Mouse (Mus musculus): ENCODE results near the gene Ankrd63. TPM values are rescaled to one million over a fixed set of nuclear protein-coding genes. Genes with fewer than 3 reads are reported as not detected.
A peak's percentile ranks its signal among the peaks of the same experiment; 100 is the strongest.

Ankrd63 gene
- polyA plus RNA-seq, 1 experiment from 2014 or later = 0.04 TPM

- WGBS = 91% methylated on average over 6 of the region's 6 CpGs
- ATAC-seq = no peak
These were observed 22.8 kb downstream of the Ankrd63 start for GRCm38 (mm10) chr2:118680926-118681325.

GRCm38 (mm10) chr2:118679577-118679976 lies 24.2 kb downstream of the Ankrd63 start:
- H3K4me2 ChIP-seq (replicated peaks) = no peak overlapping the region
- no peak overlapping the region for H3K9ac ChIP-seq (replicated peaks)
- no peak for ATAC-seq
- no peaks in the 10 kb centered on the region for H3K36me3 ChIP-seq
- 82% methylated on average over 3 of the region's 3 CpGs for WGBS
- no peaks in the 10 kb centered on the region for H3K9me3 ChIP-seq
- no peak overlapping the region for H3K4me3 ChIP-seq (replicated peaks)
- no peak overlapping the region for H3K27ac ChIP-seq
- H3K4me1 ChIP-seq (replicated peaks) = peaks cover 13% of the 10 kb centered on the region
- peaks cover 72% of the 10 kb centered on the region for H3K27me3 ChIP-seq

More at GRCm38 (mm10) chr2:118680926-118681325, 22.8 kb downstream of the Ankrd63 start:
- H3K9ac ChIP-seq (replicated peaks) = no peak overlapping the region
- peaks cover 60% of the 10 kb centered on the region for H3K27me3 ChIP-seq
- H3K9me3 ChIP-seq = no peaks in the 10 kb centered on the region
- H3K4me1 ChIP-seq (replicated peaks) = peaks cover 13% of the 10 kb centered on the region
- H3K4me2 ChIP-seq (replicated peaks) = no peak overlapping the region
- no peak overlapping the region for H3K4me3 ChIP-seq (replicated peaks)
- H3K36me3 ChIP-seq = no peaks in the 10 kb centered on the region
- H3K27ac ChIP-seq = no peak overlapping the region

- Histone ChIP-seq H3K9ac (replicated peaks) (peak overlapping the region; percentile 71; the same call in 1 of the 2 replicates), H3K4me2 (replicated peaks) (peak overlapping the region; percentile 98), H3K36me3 (no peaks in the 10 kb centered on the region), H3K4me1 (replicated peaks) (peaks cover 16% of the 10 kb centered on the region), H3K4me3 (replicated peaks) (peak overlapping the region; percentile 55), H3K27ac (no peak overlapping the region), H3K9me3 (no peaks in the 10 kb centered on the region), H3K27me3 (peaks cover 90% of the 10 kb centered on the region)
- 19% methylated on average over 4 of the region's 4 CpGs for WGBS
- no peak for ATAC-seq
These were observed 25.9 kb downstream of the Ankrd63 start for GRCm38 (mm10) chr2:118677817-118678216.

GRCm38 (mm10) chr2:118676839-118677741 lies 26.7 kb downstream of the Ankrd63 start:
- Histone ChIP-seq H3K36me3 (no peaks in the 10 kb centered on the region), H3K4me1 (replicated peaks) (peaks cover 16% of the 10 kb centered on the region), H3K9me3 (no peaks in the 10 kb centered on the region), H3K9ac (replicated peaks) (peak overlapping the region; percentile 71), H3K27ac (no peak overlapping the region), H3K4me3 (replicated peaks) (peak overlapping the region; percentile 55), H3K4me2 (replicated peaks) (peak overlapping the region; percentile 98), H3K27me3 (peaks cover 90% of the 10 kb centered on the region)
- under 1% methylated on average over 89 of the region's 89 CpGs for whole genome bisulfite sequencing
- ATAC-seq = peak; percentile 73

- no peak for ATAC-seq
- Histone ChIP-seq H3K27ac (no peak overlapping the region), H3K4me3 (replicated peaks) (no peak overlapping the region), H3K9ac (replicated peaks) (no peak overlapping the region), H3K36me3 (no peaks in the 10 kb centered on the region), H3K9me3 (no peaks in the 10 kb centered on the region), H3K4me2 (replicated peaks) (no peak overlapping the region), H3K27me3 (peaks cover 77% of the 10 kb centered on the region), H3K4me1 (replicated peaks) (peaks cover 16% of the 10 kb centered on the region)
- 23% methylated on average over 7 of the region's 7 CpGs for WGBS
These were observed 29.3 kb downstream of the Ankrd63 start for GRCm38 (mm10) chr2:118674500-118674899.

GRCm38 (mm10) chr2:118673686-118674465 lies 29.9 kb downstream of the Ankrd63 start:
- H3K4me1 ChIP-seq (replicated peaks) = peaks cover 16% of the 10 kb centered on the region
- peaks cover 70% of the 10 kb centered on the region for H3K27me3 ChIP-seq
- no peak overlapping the region for H3K4me2 ChIP-seq (replicated peaks)
- no peak overlapping the region for H3K4me3 ChIP-seq (replicated peaks)
- H3K9ac ChIP-seq (replicated peaks) = no peak overlapping the region
- no peaks in the 10 kb centered on the region for H3K9me3 ChIP-seq
- ATAC-seq = no peak
- WGBS = 24% methylated on average over 15 of the region's 15 CpGs
- H3K27ac ChIP-seq = no peak overlapping the region
- H3K36me3 ChIP-seq = no peaks in the 10 kb centered on the region

- peaks cover 52% of the 10 kb centered on the region for H3K27me3 ChIP-seq
These were observed 32.0 kb downstream of the Ankrd63 start for GRCm38 (mm10) chr2:118671728-118672127.

GRCm38 (mm10) chr2:118669785-118670184 lies 34.0 kb downstream of the Ankrd63 start:
- Histone ChIP-seq H3K27me3 (peaks cover 40% of the 10 kb centered on the region), H3K36me3 (no peaks in the 10 kb centered on the region), H3K4me2 (replicated peaks) (no peak overlapping the region), H3K4me1 (replicated peaks) (peaks cover 24% of the 10 kb centered on the region), H3K27ac (no peak overlapping the region), H3K4me3 (replicated peaks) (no peak overlapping the region), H3K9ac (replicated peaks) (no peak overlapping the region), H3K9me3 (no peaks in the 10 kb centered on the region)
- no peak for ATAC-seq
- 51% methylated on average over 2 of the region's 2 CpGs for WGBS

More at GRCm38 (mm10) chr2:118671728-118672127, 32.0 kb downstream of the Ankrd63 start:
- Histone ChIP-seq H3K4me1 (replicated peaks) (peaks cover 9% of the 10 kb centered on the region), H3K4me3 (replicated peaks) (no peak overlapping the region), H3K9ac (replicated peaks) (no peak overlapping the region), H3K4me2 (replicated peaks) (no peak overlapping the region), H3K9me3 (no peaks in the 10 kb centered on the region), H3K27ac (no peak overlapping the region), H3K36me3 (no peaks in the 10 kb centered on the region)
- ATAC-seq = no peak
- WGBS = 64% methylated on average over 1 of the region's 1 CpGs

GRCm38 (mm10) chr2:118669245-118669644 lies 34.5 kb downstream of the Ankrd63 start:
- H3K4me2 ChIP-seq (replicated peaks) = no peak overlapping the region
- H3K27me3 ChIP-seq = peaks cover 37% of the 10 kb centered on the region
- H3K4me3 ChIP-seq (replicated peaks) = no peak overlapping the region
- ATAC-seq = no peak
- H3K9me3 ChIP-seq = no peaks in the 10 kb centered on the region
- no peaks in the 10 kb centered on the region for H3K36me3 ChIP-seq
- H3K4me1 ChIP-seq (replicated peaks) = peaks cover 28% of the 10 kb centered on the region
- H3K27ac ChIP-seq = no peak overlapping the region
- WGBS = 77% methylated on average over 6 of the region's 6 CpGs
- H3K9ac ChIP-seq (replicated peaks) = no peak overlapping the region

- H3K27me3 ChIP-seq = peaks cover 21% of the 10 kb centered on the region; the same call in 1 of the 2 replicates
- 74% methylated on average over 5 of the region's 5 CpGs for WGBS
- H3K9me3 ChIP-seq = no peaks in the 10 kb centered on the region
- H3K4me2 ChIP-seq (replicated peaks) = no peak overlapping the region
- no peak for ATAC-seq
- no peak overlapping the region for H3K27ac ChIP-seq
- H3K9ac ChIP-seq (replicated peaks) = no peak overlapping the region
- peaks cover 44% of the 10 kb centered on the region for H3K4me1 ChIP-seq (replicated peaks)
- H3K36me3 ChIP-seq = no peaks in the 10 kb centered on the region
- no peak overlapping the region for H3K4me3 ChIP-seq (replicated peaks)
These were observed 36.6 kb downstream of the Ankrd63 start for GRCm38 (mm10) chr2:118667181-118667580.

- Histone ChIP-seq H3K36me3 (no peaks in the 10 kb centered on the region), H3K27ac (no peak overlapping the region), H3K27me3 (peaks cover 17% of the 10 kb centered on the region; the same call in 1 of the 2 replicates), H3K9ac (replicated peaks) (no peak overlapping the region), H3K4me1 (replicated peaks) (peaks cover 44% of the 10 kb centered on the region), H3K9me3 (no peaks in the 10 kb centered on the region), H3K4me3 (replicated peaks) (no peak overlapping the region), H3K4me2 (replicated peaks) (peak overlapping the region; percentile 16; the same call in 1 of the 2 replicates)
- 82% methylated on average over 4 of the region's 4 CpGs for WGBS
- ATAC-seq = no peak
These were observed 38.1 kb downstream of the Ankrd63 start for GRCm38 (mm10) chr2:118665616-118666015.
